Mouse (Mus musculus) NIH3T3 (cell line): Measurements from ENCODE around the gene Nrxn3.

Experiments
- DNase-seq: peaks from one replicate; pipeline ENCODE4 v3.0.0-alpha.2; 2012; ENCODE audit warnings: low read depth

Gene Nrxn3

DNA sequence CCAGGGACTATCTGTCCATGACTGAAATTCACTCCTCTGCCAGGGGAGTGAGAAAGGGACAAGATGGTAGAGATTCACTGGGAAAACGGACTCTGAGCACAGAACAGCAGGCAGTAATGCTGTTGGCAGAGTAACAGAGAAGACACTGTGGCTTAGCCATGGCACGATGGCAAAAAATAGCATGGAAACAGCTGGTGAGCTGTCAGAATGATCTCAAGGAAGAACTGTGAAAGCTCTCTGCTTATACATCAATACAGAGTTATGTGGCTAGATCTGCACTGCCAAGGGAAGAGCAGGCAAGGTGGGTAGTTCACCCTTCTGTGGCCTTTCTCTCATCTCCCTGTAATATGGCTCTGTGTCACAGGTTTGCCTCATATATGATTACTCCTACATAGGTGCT, 1419.3 kb downstream of the Nrxn3 start:
- no peak for DNase-seq

GRCm38 (mm10) chr12:90144247-90144646, 1421.6 kb downstream of the Nrxn3 start:
- no peak for DNase-seq

GRCm38 (mm10) chr12:90158131-90158772, 1435.6 kb downstream of the Nrxn3 start:
- no peak for DNase-seq

DNA sequence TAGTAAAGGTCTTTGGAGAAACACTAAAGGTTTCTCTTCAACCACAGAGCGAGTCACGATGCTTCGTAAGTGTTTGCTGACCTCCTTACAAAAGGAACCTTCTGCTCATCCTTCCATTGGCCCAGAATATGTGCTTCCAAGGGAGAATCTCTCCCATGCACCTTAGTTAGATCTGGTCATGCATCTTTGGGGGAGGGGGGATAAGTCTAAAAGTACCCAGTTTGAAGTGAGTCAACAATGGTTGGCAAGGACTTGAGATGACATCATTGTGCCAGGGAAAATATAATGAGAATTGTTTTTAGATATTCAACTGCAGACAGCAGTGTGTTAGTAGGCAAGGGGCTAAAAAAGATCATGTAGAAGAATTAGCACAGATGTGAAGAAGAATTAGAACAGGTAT, 1437.2 kb downstream of the Nrxn3 start:
- DNase-seq, result no peak

DNA sequence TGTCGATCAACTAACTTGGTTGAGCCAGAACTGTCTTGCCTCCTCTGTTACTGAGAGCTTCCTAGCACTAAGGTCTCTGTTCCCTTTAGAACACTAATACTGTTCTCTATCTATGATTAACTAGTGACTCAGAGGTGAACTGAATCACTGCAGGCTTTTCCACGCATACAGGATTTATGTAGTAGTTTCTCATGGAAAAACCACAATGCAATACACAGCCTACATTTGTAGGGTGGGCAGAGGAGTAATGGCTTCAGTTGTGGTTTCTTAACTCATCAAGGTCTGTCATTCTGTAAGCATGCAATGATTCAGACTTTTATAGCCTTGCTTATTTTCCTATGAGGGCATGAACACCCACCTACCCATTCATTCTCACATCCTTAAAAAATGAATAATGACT, 1443.4 kb downstream of the Nrxn3 start:
- no peak for DNase-seq

DNA sequence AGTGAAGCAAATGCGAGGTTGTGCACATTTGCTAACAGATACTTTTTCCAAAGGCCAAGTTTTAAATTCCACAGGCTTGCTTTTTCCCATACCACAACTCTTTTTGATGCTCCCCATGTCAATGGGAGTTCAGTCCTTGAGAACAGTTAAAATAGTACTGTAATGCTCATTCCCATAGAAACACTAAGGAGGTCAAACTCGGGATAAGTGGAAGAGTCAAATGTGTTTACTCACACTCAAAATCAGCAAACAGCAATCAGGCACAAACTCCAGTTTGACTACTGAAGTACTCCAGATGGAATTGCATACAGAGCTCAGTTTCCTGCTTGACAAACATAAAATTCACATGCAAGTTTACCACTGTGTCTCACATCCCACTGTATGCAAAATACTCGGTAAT, 1458.9 kb downstream of the Nrxn3 start:
- DNase-seq, result no peak

GRCm38 (mm10) chr12:90183021-90183420, 1460.3 kb downstream of the Nrxn3 start:
- no peak for DNase-seq

DNA sequence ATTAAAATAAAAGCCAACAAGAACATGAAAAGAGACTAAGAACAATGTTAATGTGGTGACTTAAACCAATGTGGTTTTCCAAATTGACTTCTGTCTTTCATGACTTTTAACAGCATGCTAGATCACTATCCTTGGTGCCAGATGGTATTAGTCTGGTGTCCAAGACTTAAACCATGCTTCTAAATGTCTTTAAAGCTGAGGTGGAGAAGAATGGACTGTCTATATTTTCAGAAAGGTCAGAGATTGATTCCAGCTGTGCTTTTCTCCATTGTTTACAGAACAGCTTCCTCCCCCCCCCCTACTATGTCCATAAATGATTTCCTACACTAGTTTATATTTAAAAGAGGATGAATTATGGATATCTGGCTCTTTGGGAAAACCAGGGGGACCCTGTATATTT, 1473.5 kb downstream of the Nrxn3 start:
- DNase-seq, result no peak

DNA sequence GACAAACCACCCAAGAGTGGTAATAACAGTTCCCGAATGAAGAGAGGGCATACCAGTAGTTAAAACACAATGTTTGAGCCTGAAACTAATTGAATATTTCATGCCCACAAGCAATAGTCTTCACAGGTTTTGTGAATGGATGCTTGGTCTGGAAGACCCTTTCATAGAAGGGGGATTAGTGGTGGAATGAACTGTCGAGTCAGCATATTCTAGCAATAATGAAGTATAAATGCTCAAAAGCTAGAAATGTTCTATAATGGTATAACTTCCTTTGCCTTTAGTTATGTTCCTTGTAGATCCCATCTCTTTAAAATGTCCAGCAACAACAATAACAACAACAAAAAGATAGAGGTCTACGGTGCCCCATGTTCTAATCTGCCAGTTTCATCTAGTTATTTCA, 1475.3 kb downstream of the Nrxn3 start:
- DNase-seq, result no peak

- no peak for DNase-seq
Measured at GRCm38 (mm10) chr12:90202501-90202900, 1479.8 kb downstream of the Nrxn3 start.

DNA sequence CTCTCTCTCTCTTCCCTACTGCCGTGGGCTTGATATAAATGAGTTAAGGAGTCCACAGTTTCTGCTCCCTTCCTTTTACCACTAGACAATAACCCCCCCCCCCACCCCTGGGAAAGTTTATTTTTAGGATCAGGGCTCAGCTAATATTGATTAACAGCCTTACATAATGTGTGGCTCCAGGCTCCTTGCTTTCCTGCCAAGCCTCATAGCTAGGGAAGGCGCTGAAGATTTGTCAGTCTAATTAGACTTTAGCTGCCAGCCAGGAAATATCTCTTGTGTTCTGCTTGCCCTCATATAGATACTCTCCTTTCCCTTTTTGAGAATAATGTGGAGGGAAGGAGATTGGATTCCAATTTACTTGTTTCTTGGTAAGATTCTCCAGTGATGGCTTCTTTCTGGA, 1488.7 kb downstream of the Nrxn3 start:
- no peak for DNase-seq

DNA sequence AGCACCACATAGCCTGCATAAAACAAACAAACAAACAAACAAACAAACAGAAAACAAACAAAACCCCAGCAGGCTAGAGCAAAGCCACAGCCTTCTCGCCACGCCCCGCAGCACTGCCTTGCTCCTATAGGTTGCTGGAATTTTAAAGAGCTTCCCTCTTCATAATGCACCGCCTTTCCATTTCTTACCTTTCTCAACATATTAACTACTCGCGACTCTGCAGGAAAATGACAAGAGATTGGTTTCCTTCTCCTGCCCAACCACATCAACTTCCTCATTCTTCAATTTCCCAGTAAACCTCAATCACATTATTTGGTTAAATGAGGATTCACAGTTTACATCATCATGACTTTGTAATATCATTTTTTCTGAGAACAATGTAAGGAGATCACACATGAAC, 1494.4 kb downstream of the Nrxn3 start:
- no peak for DNase-seq

- no peak for DNase-seq
Measured at GRCm38 (mm10) chr12:90229062-90229461, 1506.4 kb downstream of the Nrxn3 start.

GRCm38 (mm10) chr12:90236093-90236492, 1513.4 kb downstream of the Nrxn3 start:
- DNase-seq, result no peak

DNA sequence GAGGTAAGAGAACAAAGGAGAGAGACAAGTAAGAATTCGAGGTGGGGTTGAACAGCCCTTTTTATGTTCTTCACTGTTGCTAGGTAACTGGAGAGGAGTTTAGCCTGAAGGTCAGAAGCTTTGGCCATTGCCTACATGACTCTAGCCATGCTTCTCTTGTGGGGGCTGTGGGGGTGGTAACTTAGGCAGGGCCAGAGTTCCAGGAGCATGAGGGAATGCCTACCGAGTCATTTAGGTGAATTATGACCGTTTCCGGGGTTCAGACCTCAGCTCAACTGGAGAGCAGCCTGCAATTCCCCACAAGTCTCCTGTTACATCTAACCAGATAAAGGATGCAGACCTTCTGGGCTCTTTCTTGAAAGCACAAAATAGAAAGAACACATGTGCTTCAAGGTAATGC, 1537.6 kb downstream of the Nrxn3 start:
- DNase-seq, result no peak

DNA sequence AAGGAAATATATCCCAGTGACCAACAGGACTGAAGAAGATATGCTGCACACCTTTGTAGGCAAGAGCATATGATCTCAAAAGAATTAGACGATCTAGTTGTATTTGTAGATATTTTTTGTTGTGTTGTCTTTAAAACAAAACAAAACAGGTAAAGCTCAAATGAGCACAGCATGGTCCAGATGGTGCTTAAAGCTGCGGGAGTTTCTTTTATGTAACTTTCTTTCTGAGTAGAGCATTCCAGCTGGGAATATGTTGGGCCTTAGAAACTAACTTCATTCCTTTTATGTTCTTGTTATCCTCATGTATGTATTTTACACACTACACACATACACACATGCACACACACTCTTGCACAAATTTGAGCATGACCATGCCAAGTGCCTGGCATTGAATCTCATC, 1545.4 kb downstream of the Nrxn3 start:
- DNase-seq, result no peak

GRCm38 (mm10) chr12:90270763-90271379, 1548.2 kb downstream of the Nrxn3 start:
- DNase-seq, result no peak

- DNase-seq, result no peak
Measured at GRCm38 (mm10) chr12:90274621-90275236, 1552.1 kb downstream of the Nrxn3 start.

GRCm38 (mm10) chr12:90281236-90281635, 1558.6 kb downstream of the Nrxn3 start:
- no peak for DNase-seq

- no peak for DNase-seq
Measured at GRCm38 (mm10) chr12:90283022-90283421, 1560.3 kb downstream of the Nrxn3 start.

GRCm38 (mm10) chr12:90302671-90303070, 1580.0 kb downstream of the Nrxn3 start:
- DNase-seq, result peak; percentile 1

GRCm38 (mm10) chr12:90331806-90332205, 1609.1 kb downstream of the Nrxn3 start:
- no peak for DNase-seq

DNA sequence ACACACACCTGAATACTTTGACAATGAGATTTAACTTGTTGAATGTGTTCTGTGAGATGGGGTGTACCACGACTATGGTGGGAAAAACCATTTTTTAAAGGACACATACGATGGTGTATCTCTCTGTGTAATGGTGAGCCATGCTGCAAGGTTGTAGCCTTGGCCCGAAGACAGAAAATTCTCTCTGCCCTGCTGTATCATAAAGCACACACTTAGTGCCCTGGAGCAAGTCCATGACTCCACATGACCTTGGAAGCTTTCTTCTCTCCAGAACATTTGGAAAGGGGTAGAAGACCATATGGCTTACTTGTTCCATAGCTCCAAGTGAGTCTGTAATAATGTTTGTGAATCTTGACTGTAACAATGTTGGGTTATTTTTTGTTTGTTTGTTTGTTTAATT, 1609.8 kb downstream of the Nrxn3 start:
- no peak for DNase-seq
